Mouse (Mus musculus) left cerebral cortex, adult 18-20 months (tissue): ENCODE data around the gene Mug1. TPM values are rescaled to one million over a fixed set of nuclear protein-coding genes. Genes with fewer than 3 reads are reported as not detected.
"Not testable (repeated sequence)": the region's sequence is repeated elsewhere in the genome, so short reads cannot be mapped to it uniquely, and the experiment has no call there.

ENCODE experiments used
- DNase-seq, 2 experiments: peaks; one replicate each; pipeline ENCODE4 v3.0.0; 2021 to 2022; ENCODE audit warnings: low spot score in 2 of 2, mixed read lengths in 1 of 2
- long read RNA-seq, 2 experiments: library from polyadenylated mRNA; stranded (forward); transcript quantifications; one replicate each; pipeline ENCODE4 v2.0.0; 2021
- total RNA-seq, 2 experiments: library from RNA; stranded (reverse); gene quantifications; 2 replicates each; pipeline ENCODE4 v1.2.3; 2021

Gene Mug1
- not detected for total RNA-seq
- long read RNA-seq, experiment 1: 0 reads
- long read RNA-seq, experiment 2: 0 reads

- not testable (repeated sequence) for DNase-seq
These were observed at the start of gene Mug1 for GRCm38 (mm10) chr6:121838271-121838670. Mug1 (plus strand) TSS chr6:121838541.

- no peak for DNase-seq
These were observed 10.3 kb upstream of the Mug1 start for GRCm38 (mm10) chr6:121828034-121828433.

- DNase-seq: no peak
These were observed 2.0 kb upstream of the Mug1 start for GRCm38 (mm10) chr6:121836361-121836760.

GRCm38 (mm10) chr6:121848378-121848777, 10.0 kb downstream of the Mug1 start:
- no peak for DNase-seq

Other genes with a start within 250 kb of the Mug1 start
- gene A2m, start 203.2 kb upstream of the Mug1 start, total RNA-seq: 1 to 10 TPM; 1.1 to 2.1 TPM
- not detected for gene Gm7298, start 105.6 kb upstream of the Mug1 start, total RNA-seq
- gene Mug2, start 168.2 kb downstream of the Mug1 start, total RNA-seq: not detected